Mouse (Mus musculus): ENCODE results near the gene Cpne1.

DNA sequence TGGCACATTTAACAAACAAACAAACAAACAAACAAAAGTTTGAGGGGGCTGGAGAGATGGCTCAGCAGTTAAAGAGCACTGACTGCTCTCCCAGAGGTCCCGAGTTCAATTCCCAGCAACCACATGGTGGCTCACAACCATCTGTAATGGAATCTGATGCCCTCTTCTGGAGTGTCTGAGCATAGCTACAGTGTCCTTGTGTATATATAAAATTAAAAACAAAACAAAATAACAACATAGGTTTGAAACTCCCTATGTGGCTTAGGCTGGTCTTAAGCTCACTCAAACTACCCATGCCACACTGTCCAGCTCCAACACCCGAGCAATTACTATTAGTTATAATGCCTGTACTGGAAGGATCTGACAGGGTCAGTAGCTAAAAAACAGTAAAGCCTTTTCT lies 31.1 kb upstream of the Cpne1 start:
- no peak for TF ChIP-seq TCF12 (IDR thresholded peaks at IDR 0.05; ENCODE audit: low read depth, low read length)
- TF ChIP-seq IRF4 (IDR thresholded peaks at IDR 0.05; ENCODE audit: low read depth, low read length) = no peak
- no peak for TF ChIP-seq ZKSCAN1 (IDR thresholded peaks at IDR 0.05; ENCODE audit: borderline replicate concordance, low read depth, low read length)
- TF ChIP-seq PAX5 (IDR thresholded peaks at IDR 0.05; ENCODE audit: low read length) = no peak
- no peak for TF ChIP-seq POLR2A (IDR thresholded peaks at IDR 0.05; ENCODE audit: low read depth, low read length)
- TF ChIP-seq GABPA (IDR thresholded peaks at IDR 0.05; ENCODE audit: insufficient replicate concordance, low read depth, low read length) = no peak
- TF ChIP-seq CHD1 (IDR thresholded peaks at IDR 0.05; ENCODE audit: low read depth, low read length) = no peak
- TF ChIP-seq CHD2 (IDR thresholded peaks at IDR 0.05; ENCODE audit: low read length) = no peak

All from CH12.LX (cell line).